Mouse (Mus musculus) CH12.LX (cell line): ENCODE data around the gene Uggt1. TPM values are rescaled to one million over a fixed set of nuclear protein-coding genes. Genes with fewer than 3 reads are reported as not detected.

Source experiments
- DNase-seq: peaks from one replicate; pipeline ENCODE4 v3.0.0-alpha.2; 2013; ENCODE audit errors: extremely low read depth
- H3K27ac ChIP-seq: 2 replicates; pipeline ENCODE4 v1.5.1; 2012; ENCODE audit warnings: low read depth, mild to moderate bottlenecking, control low read depth, moderate library complexity; ENCODE audit not compliant: insufficient read depth
- H3K27me3 ChIP-seq: replicated peaks from 2 replicates; pipeline ENCODE3; 2012; ENCODE audit warnings: inconsistent platforms
- H3K36me3 ChIP-seq, 2 experiments: replicated peaks in 1 of 2; 2 replicates each; pipeline versions ENCODE3 to v1.6.1; 2012; ENCODE audit warnings: inconsistent platforms in 1 of 2, low read length in 1 of 2, mild to moderate bottlenecking in 1 of 2, mixed read lengths in 1 of 2, moderate library complexity in 1 of 2; ENCODE audit not compliant: control insufficient read depth in 1 of 2, insufficient read depth in 1 of 2
- H3K4me1 ChIP-seq, 2 experiments: 2 replicates each; pipeline ENCODE4 v1.6.1; 2012; ENCODE audit warnings: inconsistent platforms in 1 of 2, moderate library complexity in 1 of 2; ENCODE audit not compliant: insufficient read depth in 2 of 2, control insufficient read depth in 1 of 2
- H3K4me2 ChIP-seq: 2 replicates; pipeline ENCODE4 v1.6.1; 2012; ENCODE audit warnings: low read depth, mild to moderate bottlenecking, control low read depth; ENCODE audit not compliant: poor library complexity, insufficient read depth, severe bottlenecking
- H3K4me3 ChIP-seq, 3 experiments: fragments of 150-350 bp in 1 of 3; sonication (generic) in 1 of 3; replicated peaks in 1 of 3; 2 replicates each; pipeline versions ENCODE3 to v1.5.1; 2011 to 2012; ENCODE audit warnings: low read depth in 2 of 3, low read length in 2 of 3, mild to moderate bottlenecking in 2 of 3, moderate library complexity in 2 of 3, control low read depth in 1 of 3, improper control_type of control experiment in 1 of 3, inconsistent platforms in 1 of 3, mixed read lengths in 1 of 3; ENCODE audit not compliant: poor library complexity in 1 of 3
- H3K79me2 ChIP-seq: replicated peaks from 2 replicates; pipeline ENCODE4 v1.6.1; 2012; ENCODE audit warnings: mild to moderate bottlenecking, moderate library complexity; ENCODE audit not compliant: control insufficient read depth, poor library complexity, insufficient read depth, severe bottlenecking; ENCODE audit errors: extremely low read depth
- H3K9ac ChIP-seq: 2 replicates; pipeline ENCODE4 v1.6.1; 2012; ENCODE audit warnings: low read depth, mild to moderate bottlenecking, control low read depth, moderate library complexity; ENCODE audit not compliant: insufficient read depth
- H3K9me3 ChIP-seq: replicated peaks from 2 replicates; pipeline ENCODE3; 2012; ENCODE audit warnings: low read length, inconsistent platforms, mixed read lengths
- CTCF ChIP-seq, 2 experiments: IDR thresholded peaks in 1 of 2; conservative IDR thresholded peaks in 1 of 2; 2 replicates each; pipeline ENCODE4 v1.5.1; 2011 to 2012; ENCODE audit warnings: low read depth in 2 of 2, low read length in 2 of 2, improper control_type of control experiment in 1 of 2, inconsistent platforms in 1 of 2, mild to moderate bottlenecking in 1 of 2, moderate library complexity in 1 of 2
- ELF1 ChIP-seq: IDR thresholded peaks from 2 replicates; pipeline ENCODE4 v1.6.1; 2014; ENCODE audit warnings: low read depth, mild to moderate bottlenecking, inconsistent platforms, low read length, improper control_type of control experiment
- IRF4 ChIP-seq: IDR thresholded peaks from 2 replicates; pipeline ENCODE4 v1.6.1; 2014; ENCODE audit warnings: low read depth, mild to moderate bottlenecking, inconsistent platforms, low read length, improper control_type of control experiment
- JUN ChIP-seq: IDR thresholded peaks from 2 replicates; pipeline ENCODE4 v1.6.1; 2011; ENCODE audit warnings: low read depth, mild to moderate bottlenecking, low read length, improper control_type of control experiment, moderate library complexity; ENCODE audit not compliant: insufficient read depth
- JUND ChIP-seq: conservative IDR thresholded peaks from 2 replicates; pipeline ENCODE4 v1.6.1; 2011; ENCODE audit warnings: low read depth, low read length, improper control_type of control experiment
- KAT2A ChIP-seq: IDR thresholded peaks from 2 replicates; pipeline ENCODE4 v1.6.1; 2012; ENCODE audit warnings: low read length, improper control_type of control experiment, inconsistent platforms; ENCODE audit not compliant: insufficient replicate concordance
- MAX ChIP-seq: IDR thresholded peaks from 2 replicates; pipeline ENCODE4 v1.6.1; 2011; ENCODE audit warnings: low read length, improper control_type of control experiment
- NRF1 ChIP-seq: IDR thresholded peaks from 2 replicates; pipeline ENCODE4 v1.6.1; 2014; ENCODE audit warnings: low read depth, mild to moderate bottlenecking, inconsistent platforms, low read length, improper control_type of control experiment, moderate library complexity
- PAX5 ChIP-seq: IDR thresholded peaks from 2 replicates; pipeline ENCODE4 v1.6.1; 2012; ENCODE audit warnings: low read length, inconsistent platforms, mixed read lengths
- POLR2A ChIP-seq: IDR thresholded peaks from 2 replicates; pipeline ENCODE4 v1.6.1; 2011; ENCODE audit warnings: low read depth, mild to moderate bottlenecking, improper control_type of control experiment, low read length
- TBP ChIP-seq: conservative IDR thresholded peaks from 2 replicates; pipeline ENCODE4 v1.6.1; 2011; ENCODE audit warnings: low read depth, low read length, improper control_type of control experiment
- TCF12 ChIP-seq: IDR thresholded peaks from 2 replicates; pipeline ENCODE4 v1.6.1; 2014; ENCODE audit warnings: low read depth, mild to moderate bottlenecking, inconsistent platforms, low read length, improper control_type of control experiment
- UBTF ChIP-seq: IDR thresholded peaks from 2 replicates; pipeline ENCODE4 v1.6.1; 2012; ENCODE audit warnings: low read depth, mild to moderate bottlenecking, inconsistent platforms, low read length, improper control_type of control experiment, moderate library complexity
- USF1 ChIP-seq: IDR thresholded peaks from 2 replicates; pipeline ENCODE4 v1.6.1; 2014; ENCODE audit warnings: low read depth, mild to moderate bottlenecking, inconsistent platforms, low read length, improper control_type of control experiment
- USF2 ChIP-seq: conservative IDR thresholded peaks from 2 replicates; pipeline ENCODE4 v1.6.1; 2011; ENCODE audit warnings: low read depth, low read length, improper control_type of control experiment
- ZKSCAN1 ChIP-seq: IDR thresholded peaks from 2 replicates; pipeline ENCODE4 v1.6.1; 2012; ENCODE audit warnings: low read depth, inconsistent platforms, low read length, improper control_type of control experiment, borderline replicate concordance
- dilution Hi-C: fragments of 300-500 bp; cut with MboI; formaldehyde crosslinking; loops from 2 replicates; pipeline ENCODE4 v1.14.3; 2020; ENCODE audit warnings: low sequenced_read_pairs; ENCODE audit not compliant: extremely low pct_unique_long_range_greater_than_20kb, extremely low pct_ligation_motif_present
- in situ Hi-C: fragments of 300-500 bp; cut with MboI; formaldehyde crosslinking; loops from 3 replicates; pipeline ENCODE4 v1.14.3; 2019; ENCODE audit warnings: low sequenced_read_pairs, low pct_ligation_motif_present, low pct_unique_long_range_greater_than_20kb, mixed read lengths
- polyA plus RNA-seq: library from polyadenylated mRNA; unstranded; fragments of >175 nt; gene quantifications from 2 replicates; pipeline ENCODE4 v1.2.1, GENCODE M21; 2012; ENCODE audit warnings: low read depth; ENCODE audit not compliant: insufficient read length
- total RNA-seq, 2 experiments: library from RNA; depleted of rRNA; stranded (reverse); fragments of 300-350 nt in 1 of 2; fragments of >200 nt in 1 of 2; gene quantifications; 2 replicates each; pipeline ENCODE4 v1.2.3; 2012 to 2014

Uggt1 gene
- total and polyA plus RNA-seq, 3 experiments: 35.3 to 41.2 (median 39.5) TPM

DNA sequence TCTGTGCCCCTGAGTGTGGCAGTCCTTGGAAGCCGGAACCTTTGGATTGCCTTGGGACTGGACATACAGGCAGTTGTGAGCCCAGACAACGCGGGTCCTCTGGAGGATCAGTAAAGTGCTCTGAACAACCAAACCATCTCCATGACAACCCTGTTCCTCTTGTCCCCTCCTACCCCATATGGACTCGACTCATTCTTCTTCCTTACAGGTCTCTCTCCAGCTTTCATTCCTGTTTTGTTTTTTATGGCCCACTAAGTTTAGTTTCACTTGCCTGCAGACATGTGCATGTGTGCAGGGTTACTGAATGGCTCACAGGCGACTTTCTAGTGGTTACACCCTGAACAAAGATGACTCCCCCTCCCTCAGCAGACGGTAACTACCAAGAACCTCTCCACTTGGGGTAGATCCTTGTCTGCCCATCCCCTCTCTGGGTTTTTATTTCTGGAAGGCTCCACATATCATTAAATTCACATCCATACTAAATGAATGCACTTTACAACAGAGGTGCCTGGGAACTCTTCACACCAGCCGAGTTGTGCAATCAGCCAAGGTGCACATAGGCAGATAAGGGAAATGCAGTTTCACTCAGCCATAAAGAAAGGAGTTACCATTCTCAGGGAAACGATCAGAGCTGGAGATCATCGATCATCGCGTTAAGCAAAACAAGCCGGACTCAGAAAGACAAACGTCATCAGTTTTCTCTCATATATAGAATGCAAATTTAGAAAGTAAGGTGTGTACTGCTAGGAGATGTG lies 31.3 kb upstream of the Uggt1 start:
- Histone ChIP-seq H3K4me2 (no peak overlapping the region), H3K9me3 (no peaks in the 10 kb centered on the region), H3K27me3 (no peaks in the 10 kb centered on the region), H3K27ac (no peak overlapping the region), H3K4me1 (peaks cover 11 to 40% of the 10 kb centered on the region in 2 experiments), H3K9ac (no peak overlapping the region), H3K4me3 (no peak overlapping the region), H3K36me3 (no peaks in the 10 kb centered on the region), H3K79me2 (no peaks in the 10 kb centered on the region)
- DNase-seq: no peak
- in situ Hi-C loops: loop anchor here (5.0 kb wide), 1 partner anchor 134 kb away; no protein-coding TSS in a partner anchor
- TF ChIP-seq MAX (no peak), POLR2A (no peak), KAT2A (no peak), ZKSCAN1 (no peak), ELF1 (no peak), USF1 (no peak), IRF4 (no peak), NRF1 (no peak), JUN (no peak), JUND (no peak)
- TF ChIP-seq, all 38 proteins: peak for 0
- dilution Hi-C loops: no loop called here

DNA sequence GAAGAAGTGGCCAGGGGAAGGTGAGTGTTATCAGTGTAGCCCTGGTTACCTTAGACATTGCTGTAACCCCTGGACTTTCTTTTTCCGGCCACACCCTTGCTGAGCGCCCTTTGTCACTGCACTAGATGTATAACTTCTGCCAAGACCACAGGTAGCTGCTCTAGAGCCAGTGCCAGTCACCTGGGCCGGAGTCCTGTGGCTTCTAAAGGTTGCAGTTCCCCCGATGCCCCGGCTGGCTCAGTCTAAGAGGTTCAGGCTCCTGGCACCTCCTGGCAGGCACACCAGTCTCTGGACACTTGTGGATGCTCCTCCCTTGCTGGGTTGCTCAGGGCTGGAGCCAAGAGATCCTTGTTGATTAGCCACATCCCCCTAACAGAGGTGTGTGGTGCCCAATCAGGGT lies 29.9 kb upstream of the Uggt1 start, which contains the start of gene Neurl3:
TSS of gene Neurl3 (minus strand) at position 225 of the 400 bp plus-strand sequence.
- H3K4me3 ChIP-seq: no peak within 1 kb of the TSS
- in situ Hi-C loops (loop anchor here (25.0 kb wide), 1 partner anchor 437 kb away; no protein-coding TSS in a partner anchor), dilution Hi-C loops (no loop called here)
- H3K4me1 ChIP-seq: peaks cover 13 to 46% of the 10 kb centered on the region in 2 experiments
- TF ChIP-seq TBP (no peak), UBTF (no peak), JUN (no peak), IRF4 (no peak), TCF12 (no peak), MAX (no peak), KAT2A (no peak), CTCF (conservative IDR thresholded peaks at IDR 0.05 in 1 of 2, IDR thresholded peaks at IDR 0.05 in 1 of 2; ENCODE audit: low read depth in 2 of 2, low read length in 2 of 2) (no peak), ZKSCAN1 (no peak), PAX5 (no peak), USF2 (no peak)
- H3K4me2 ChIP-seq: peak within 1 kb of the TSS; percentile 51; the same call in 1 of the 2 replicates
- H3K27ac ChIP-seq: no peak within 1 kb of the TSS
- DNase-seq: no peak
- no peaks in the 10 kb centered on the region for H3K36me3 ChIP-seq
- H3K9ac ChIP-seq: no peak within 1 kb of the TSS
- no peaks in the 10 kb centered on the region for H3K9me3 ChIP-seq
- no peaks in the 10 kb centered on the region for H3K27me3 ChIP-seq
- H3K79me2 ChIP-seq: no peaks in the 10 kb centered on the region
